Mouse (Mus musculus) ES-Bruce4 (cell line): ENCODE measurements around the gene Tbxa2r. TPM values are rescaled to one million over a fixed set of nuclear protein-coding genes. Genes with fewer than 3 reads are reported as not detected.

Experiments used
- H3K27ac ChIP-seq: 2 replicates; pipeline ENCODE4 v1.5.1; 2012; ENCODE audit warnings: low read length, inconsistent platforms; ENCODE audit not compliant: insufficient read depth
- H3K27me3 ChIP-seq: 2 replicates; pipeline ENCODE4 v1.6.1; 2012; ENCODE audit warnings: mild to moderate bottlenecking, low read length, inconsistent platforms; ENCODE audit not compliant: control insufficient read depth, poor library complexity, insufficient read depth, severe bottlenecking
- H3K36me3 ChIP-seq: 2 replicates; pipeline ENCODE4 v1.6.1; 2012; ENCODE audit warnings: inconsistent platforms, mild to moderate bottlenecking, low read length, moderate library complexity; ENCODE audit not compliant: control insufficient read depth, poor library complexity, insufficient read depth, severe bottlenecking
- H3K4me1 ChIP-seq: one replicate; pipeline ENCODE4 v1.8.1; 2011; ENCODE audit warnings: low read length; ENCODE audit not compliant: control insufficient read depth, insufficient read depth
- H3K4me3 ChIP-seq: 2 replicates; pipeline ENCODE4 v1.5.1; 2011; ENCODE audit warnings: low read depth, mild to moderate bottlenecking, low read length
- H3K9ac ChIP-seq: 2 replicates; pipeline ENCODE4 v1.6.1; 2012; ENCODE audit warnings: low read depth, mild to moderate bottlenecking, inconsistent platforms; ENCODE audit not compliant: poor library complexity, severe bottlenecking
- H3K9me3 ChIP-seq: replicated peaks from 2 replicates; pipeline ENCODE4 v1.6.1; 2012; ENCODE audit warnings: mild to moderate bottlenecking, low read length, inconsistent platforms; ENCODE audit not compliant: control insufficient read depth, poor library complexity, insufficient read depth, severe bottlenecking
- CTCF ChIP-seq: IDR thresholded peaks from one replicate; pipeline ENCODE4 v1.8.1; 2011; ENCODE audit warnings: low read depth, low read length
- EP300 ChIP-seq: IDR thresholded peaks from 2 replicates; pipeline ENCODE4 v1.6.1; 2011; ENCODE audit warnings: low read depth, low read length; ENCODE audit not compliant: insufficient read depth
- POLR2A ChIP-seq: IDR thresholded peaks from one replicate; pipeline ENCODE4 v1.8.1; 2011; ENCODE audit warnings: low read length; ENCODE audit not compliant: insufficient read depth
- polyA plus RNA-seq: library from polyadenylated mRNA; stranded (reverse); fragments of >200 nt; gene quantifications from 2 replicates; pipeline ENCODE4 v1.2.4, GENCODE M21; 2011; ENCODE audit warnings: low read depth; ENCODE audit not compliant: missing spikeins, insufficient read depth, insufficient read length

Tbxa2r gene
- polyA plus RNA-seq, 1 experiment = 0.57 TPM

DNA sequence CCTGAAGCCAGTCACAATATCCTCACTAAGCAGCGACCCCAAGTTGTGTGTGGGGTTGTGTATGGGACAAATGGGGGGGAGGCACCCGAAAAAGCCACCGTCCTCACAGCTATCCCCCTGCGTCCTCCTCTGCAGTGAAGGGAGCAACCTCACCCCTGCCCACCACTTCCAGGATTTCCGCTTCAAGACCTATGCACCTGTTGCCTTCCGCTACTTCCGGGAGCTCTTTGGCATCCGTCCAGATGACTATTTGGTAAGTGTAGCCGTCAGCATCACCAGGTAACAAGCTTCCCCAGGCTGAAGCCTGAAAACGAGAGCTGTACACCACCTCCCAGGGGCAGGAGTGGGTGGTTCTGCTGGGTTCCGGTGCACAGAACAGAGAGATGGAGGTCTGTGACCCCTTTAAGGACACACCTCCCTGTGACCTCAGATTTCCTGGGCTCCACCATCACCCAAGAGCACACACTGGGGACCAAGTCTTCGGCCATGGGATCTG is 22.3 kb upstream of the Tbxa2r start:
- no peak for TF ChIP-seq EP300
- TF ChIP-seq CTCF = no peak
- no peak for TF ChIP-seq POLR2A
- no peaks in the 10 kb centered on the region for H3K9me3 ChIP-seq
- no peak overlapping the region for H3K27ac ChIP-seq
- no peak overlapping the region for H3K4me3 ChIP-seq
- no peaks in the 10 kb centered on the region; the same call in 1 of the 2 replicates for H3K36me3 ChIP-seq
- no peaks in the 10 kb centered on the region for H3K4me1 ChIP-seq
- no peaks in the 10 kb centered on the region for H3K27me3 ChIP-seq
- no peak overlapping the region for H3K9ac ChIP-seq

GRCm38 (mm10) chr10:81306837-81307682 is 21.5 kb upstream of the Tbxa2r start:
- Histone ChIP-seq H3K4me1 (no peaks in the 10 kb centered on the region), H3K27ac (no peak overlapping the region), H3K9ac (no peak overlapping the region), H3K9me3 (no peaks in the 10 kb centered on the region), H3K27me3 (no peaks in the 10 kb centered on the region), H3K4me3 (no peak overlapping the region), H3K36me3 (no peaks in the 10 kb centered on the region; the same call in 1 of the 2 replicates)
- TF ChIP-seq POLR2A (no peak), CTCF (no peak), EP300 (no peak)

DNA sequence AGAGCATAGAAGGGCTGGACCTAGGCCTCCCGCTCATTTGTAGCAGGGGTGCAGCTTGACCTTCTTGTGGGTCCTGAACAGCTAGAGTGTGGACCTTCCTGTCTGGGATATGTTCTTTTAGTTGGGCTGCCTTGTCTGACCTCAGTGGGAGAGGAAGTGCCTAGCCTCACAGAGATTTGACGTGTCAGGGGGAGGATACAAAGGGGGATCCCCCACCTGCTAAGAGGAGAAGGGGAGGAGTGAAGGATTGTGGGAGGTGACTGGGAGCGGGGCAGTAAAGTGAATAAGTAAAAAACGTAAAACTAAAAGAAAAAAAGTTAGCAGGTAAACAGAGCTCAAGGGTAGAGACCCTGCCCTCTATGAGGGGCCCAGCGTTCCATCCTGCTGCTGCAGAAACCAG is 19.0 kb upstream of the Tbxa2r start:
- H3K36me3 ChIP-seq = no peaks in the 10 kb centered on the region; the same call in 1 of the 2 replicates
- H3K27ac ChIP-seq = no peak overlapping the region
- TF ChIP-seq EP300 = no peak
- TF ChIP-seq CTCF = no peak
- no peak for TF ChIP-seq POLR2A
- H3K4me1 ChIP-seq = no peaks in the 10 kb centered on the region
- H3K4me3 ChIP-seq = no peak overlapping the region
- H3K9ac ChIP-seq = no peak overlapping the region
- no peaks in the 10 kb centered on the region for H3K27me3 ChIP-seq
- no peaks in the 10 kb centered on the region for H3K9me3 ChIP-seq

GRCm38 (mm10) chr10:81313581-81313980 is 14.9 kb upstream of the Tbxa2r start:
- H3K9me3 ChIP-seq = no peaks in the 10 kb centered on the region
- TF ChIP-seq CTCF (no peak), EP300 (no peak), POLR2A (no peak)
- no peaks in the 10 kb centered on the region for H3K4me1 ChIP-seq
- H3K9ac ChIP-seq = no peak overlapping the region
- H3K4me3 ChIP-seq = no peak overlapping the region
- H3K27ac ChIP-seq = no peak overlapping the region
- H3K36me3 ChIP-seq = no peaks in the 10 kb centered on the region; the same call in 1 of the 2 replicates
- no peaks in the 10 kb centered on the region for H3K27me3 ChIP-seq

DNA sequence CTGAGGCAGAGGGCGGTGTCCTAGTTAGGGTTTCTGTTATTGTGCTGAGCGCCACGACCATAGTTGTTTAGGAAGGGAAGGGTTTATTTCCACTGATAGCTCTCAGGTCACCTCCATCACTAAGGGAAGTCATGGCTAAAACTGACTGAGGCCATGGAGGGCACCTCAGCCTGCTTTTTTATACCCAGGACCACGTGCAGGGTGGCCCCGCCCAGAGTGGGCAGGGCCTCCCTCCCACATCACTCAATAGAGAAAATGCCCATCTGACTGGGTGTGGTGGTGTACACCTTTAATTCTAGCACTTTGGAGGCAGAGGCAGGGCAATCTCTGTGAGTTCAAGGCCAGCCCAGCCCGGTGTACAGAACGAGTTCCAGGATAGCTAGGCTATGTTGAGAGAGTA is 14.3 kb upstream of the Tbxa2r start:
- Histone ChIP-seq H3K27me3 (no peaks in the 10 kb centered on the region), H3K27ac (no peak overlapping the region), H3K36me3 (no peaks in the 10 kb centered on the region; the same call in 1 of the 2 replicates), H3K9me3 (no peaks in the 10 kb centered on the region), H3K4me1 (no peaks in the 10 kb centered on the region), H3K9ac (no peak overlapping the region), H3K4me3 (no peak overlapping the region)
- TF ChIP-seq CTCF (no peak), EP300 (no peak), POLR2A (no peak)

GRCm38 (mm10) chr10:81315587-81315986 is 12.9 kb upstream of the Tbxa2r start:
- Histone ChIP-seq H3K4me1 (no peaks in the 10 kb centered on the region), H3K4me3 (no peak overlapping the region), H3K9me3 (no peaks in the 10 kb centered on the region), H3K36me3 (no peaks in the 10 kb centered on the region; the same call in 1 of the 2 replicates), H3K27ac (no peak overlapping the region), H3K9ac (no peak overlapping the region), H3K27me3 (no peaks in the 10 kb centered on the region)
- TF ChIP-seq POLR2A (no peak), CTCF (no peak), EP300 (no peak)
